Mouse (Mus musculus) liver, adult (tissue): ENCODE data around the gene Odf3l1.

Source experiments
- GATA4 ChIP-seq: IDR thresholded peaks from 2 replicates; pipeline ENCODE4 v1.6.1; 2014; ENCODE audit warnings: mild to moderate bottlenecking, low read length; ENCODE audit not compliant: insufficient replicate concordance

The Odf3l1 gene

DNA sequence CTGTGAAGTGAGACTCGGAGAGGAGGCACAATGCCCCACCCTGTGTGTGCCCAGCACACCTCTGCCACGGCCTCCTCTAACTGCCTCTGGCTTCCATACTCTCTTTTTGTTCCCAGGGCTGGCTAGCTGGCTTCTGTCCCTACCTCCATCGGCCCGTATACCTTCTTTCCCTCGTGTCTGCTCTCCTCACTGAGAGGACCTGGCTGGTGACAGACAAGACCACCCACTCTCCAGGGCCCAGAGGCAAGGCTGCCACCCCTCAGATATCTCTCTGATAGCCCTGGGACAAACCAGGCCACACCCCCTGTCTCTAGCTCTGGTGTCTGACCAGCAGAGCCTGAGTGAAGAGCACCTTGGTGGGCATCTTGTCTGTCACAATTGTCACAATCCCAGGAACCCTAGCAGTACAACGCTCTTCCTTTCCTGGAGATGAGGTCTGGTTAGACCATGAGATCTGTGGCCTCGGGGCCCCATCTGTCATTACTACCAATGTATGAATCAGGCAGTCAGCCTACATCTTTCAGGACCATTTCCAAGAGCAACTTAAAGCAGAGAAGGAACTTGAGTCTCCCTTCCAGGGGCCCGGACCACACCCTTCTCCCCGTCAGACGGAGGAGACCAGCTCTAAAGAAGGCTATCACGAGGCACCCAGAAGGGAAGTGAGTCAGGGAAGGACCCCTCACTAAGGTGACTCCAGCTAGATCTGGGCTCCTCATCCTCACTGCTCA lies 1.4 kb upstream of the Odf3l1 start:
- TF ChIP-seq GATA4, result no peak

DNA sequence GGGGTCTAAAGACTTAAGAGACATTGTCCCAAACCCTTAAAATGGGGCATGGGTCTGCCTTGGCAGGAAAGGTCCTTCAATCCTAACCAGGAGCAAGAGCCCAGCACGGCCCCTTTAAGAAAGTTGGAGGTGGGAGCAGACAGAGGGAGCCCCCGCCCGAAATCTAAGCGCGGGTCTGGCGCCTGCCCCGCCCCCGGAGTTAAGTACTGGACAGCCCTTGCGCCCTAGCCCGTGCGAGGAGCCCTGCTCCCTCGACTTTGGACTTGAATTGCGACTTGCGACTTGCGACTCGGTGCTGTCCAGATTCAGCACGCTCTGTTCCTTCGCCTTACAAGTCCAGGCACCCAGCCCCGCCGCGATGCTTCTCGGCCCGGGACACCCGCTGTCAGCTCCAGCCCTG lies 353 bp upstream of the Odf3l1 start, which contains the start of gene Cspg4:
TSS of gene Cspg4 (plus strand) at position 202 of the 400 bp plus-strand sequence.
- TF ChIP-seq GATA4, result no peak

DNA sequence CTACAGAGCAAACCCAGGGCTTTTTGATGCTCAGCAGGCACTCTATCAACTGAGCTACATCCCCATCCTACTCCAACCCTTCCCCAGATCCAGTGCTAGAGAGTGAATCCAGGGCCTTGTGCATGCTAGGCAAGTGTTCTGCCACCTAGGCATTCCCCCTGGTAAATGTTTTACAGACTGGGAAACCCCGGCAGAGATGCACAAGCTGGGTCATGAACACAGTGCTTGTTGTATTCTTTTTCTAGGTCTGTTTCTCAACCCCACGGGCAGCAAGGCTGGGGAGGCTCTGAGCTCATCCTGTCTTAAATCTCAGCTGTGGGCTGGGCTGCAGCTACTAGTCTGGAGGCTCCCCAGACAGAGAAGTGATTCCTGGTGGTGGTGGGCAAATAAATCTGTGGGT lies 1.6 kb downstream of the Odf3l1 start:
- TF ChIP-seq GATA4, result no peak

DNA sequence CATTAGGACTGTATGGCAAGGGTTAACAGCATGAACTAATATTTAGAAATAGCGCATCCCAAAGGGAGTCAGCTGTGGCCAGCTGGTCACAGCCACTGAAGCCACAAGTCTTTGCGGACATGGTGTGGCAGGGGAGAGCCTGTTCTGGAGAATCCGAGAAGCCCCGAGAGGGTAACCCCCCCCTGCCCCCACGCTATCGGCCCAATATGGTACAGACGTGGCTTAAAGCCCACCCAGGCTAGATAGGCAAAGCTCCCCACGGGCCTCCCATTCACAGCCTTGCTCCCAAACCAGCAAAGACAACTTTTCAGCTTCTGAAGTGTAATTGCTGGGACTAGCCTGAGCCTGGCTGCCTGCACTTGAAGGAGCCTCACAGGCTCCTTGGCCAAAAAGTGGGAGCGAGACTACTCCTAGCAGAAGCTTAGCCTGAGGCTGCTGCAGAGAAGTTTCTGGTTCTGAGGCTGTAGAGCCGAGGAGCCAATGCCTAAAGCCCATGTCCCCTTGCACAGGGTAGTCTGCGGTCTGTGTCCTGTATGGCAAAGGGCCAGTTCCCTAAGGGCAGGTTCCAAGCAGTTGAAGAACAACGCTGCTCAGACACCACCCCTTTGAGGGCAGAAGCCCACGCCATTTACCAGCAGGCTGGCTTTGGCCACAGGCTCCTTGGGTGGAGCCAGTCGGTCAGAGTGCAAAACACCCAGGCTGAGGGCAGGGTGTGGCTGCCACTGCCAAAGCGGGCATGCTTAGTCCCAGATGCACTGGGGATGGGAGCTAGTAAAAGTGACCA lies 3.8 kb downstream of the Odf3l1 start:
- TF ChIP-seq GATA4, result no peak

DNA sequence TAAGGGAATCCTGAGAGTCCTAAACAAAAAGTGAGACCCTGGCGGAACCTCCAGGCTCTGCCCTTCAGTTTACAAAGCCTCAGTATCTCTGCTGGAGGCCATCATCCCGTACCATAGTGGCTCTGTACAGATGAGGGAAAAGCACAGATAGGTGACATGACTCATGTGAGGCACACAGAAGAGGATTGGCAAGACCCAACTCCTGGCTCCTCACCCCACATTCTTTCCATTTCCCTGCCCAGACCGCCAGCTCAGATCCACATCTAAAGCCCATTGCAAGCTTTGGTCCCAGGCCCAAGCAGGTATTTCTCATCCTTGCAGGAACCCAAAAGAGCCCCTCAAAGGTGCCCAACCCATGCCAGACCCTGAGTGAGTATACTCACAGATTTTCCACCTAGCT lies 4.4 kb downstream of the Odf3l1 start:
- TF ChIP-seq GATA4, result no peak

DNA sequence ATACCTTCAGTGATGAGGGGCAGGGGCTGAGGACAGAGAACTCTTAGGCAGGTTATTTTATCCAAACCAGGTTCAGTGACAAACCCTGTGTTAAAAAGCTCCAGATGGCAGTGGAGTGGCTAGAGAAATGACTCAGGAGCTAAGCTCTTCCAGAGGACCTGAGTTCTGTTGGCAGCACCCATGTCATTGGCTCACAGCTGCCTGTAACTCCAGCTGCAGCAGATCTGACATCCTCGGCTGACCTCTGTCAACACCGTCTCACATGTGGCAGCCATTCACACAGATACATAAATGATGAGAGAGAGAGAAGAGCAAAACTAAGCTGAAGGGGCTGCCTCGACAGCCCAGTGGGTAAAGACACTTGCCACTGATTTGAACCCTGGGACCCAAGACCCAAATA lies 7.0 kb downstream of the Odf3l1 start:
- TF ChIP-seq GATA4, result no peak

DNA sequence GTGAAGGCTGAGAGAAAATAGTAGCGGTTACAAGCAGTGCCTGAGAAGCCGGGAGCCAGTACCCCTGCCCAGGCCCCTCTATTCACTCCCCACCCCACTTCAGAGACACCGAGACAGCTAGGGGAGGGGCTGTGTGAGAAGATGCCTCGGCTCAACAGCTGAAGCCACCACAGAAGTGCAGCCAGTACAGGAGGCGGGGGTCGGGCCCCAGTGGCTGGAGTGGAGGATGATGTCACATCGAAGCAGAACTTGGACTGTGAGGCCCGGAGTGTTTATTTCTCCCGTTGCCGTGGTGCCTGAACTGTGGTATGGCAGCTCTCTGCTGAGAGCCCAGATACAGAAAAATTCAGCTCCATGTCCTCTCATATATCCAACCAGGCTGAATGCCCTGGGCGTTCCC lies 12.7 kb downstream of the Odf3l1 start:
- no peak for TF ChIP-seq GATA4

DNA sequence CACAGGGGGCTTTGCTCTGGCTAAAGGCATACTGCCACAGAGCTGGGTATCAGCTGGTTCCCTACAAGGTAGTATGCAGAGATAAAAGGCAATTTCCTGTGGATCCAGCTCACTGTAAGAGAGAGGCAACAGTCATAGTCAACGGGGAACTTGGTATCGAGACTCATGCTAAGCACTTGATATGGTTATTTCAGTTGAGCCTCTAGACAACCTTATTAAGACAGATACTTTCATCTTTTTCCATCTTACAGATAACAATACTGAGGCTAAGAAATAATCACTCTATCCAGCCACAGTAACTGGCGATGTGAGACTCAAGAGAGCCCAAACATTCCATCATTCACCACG lies 13.6 kb downstream of the Odf3l1 start:
- TF ChIP-seq GATA4, result no peak

DNA sequence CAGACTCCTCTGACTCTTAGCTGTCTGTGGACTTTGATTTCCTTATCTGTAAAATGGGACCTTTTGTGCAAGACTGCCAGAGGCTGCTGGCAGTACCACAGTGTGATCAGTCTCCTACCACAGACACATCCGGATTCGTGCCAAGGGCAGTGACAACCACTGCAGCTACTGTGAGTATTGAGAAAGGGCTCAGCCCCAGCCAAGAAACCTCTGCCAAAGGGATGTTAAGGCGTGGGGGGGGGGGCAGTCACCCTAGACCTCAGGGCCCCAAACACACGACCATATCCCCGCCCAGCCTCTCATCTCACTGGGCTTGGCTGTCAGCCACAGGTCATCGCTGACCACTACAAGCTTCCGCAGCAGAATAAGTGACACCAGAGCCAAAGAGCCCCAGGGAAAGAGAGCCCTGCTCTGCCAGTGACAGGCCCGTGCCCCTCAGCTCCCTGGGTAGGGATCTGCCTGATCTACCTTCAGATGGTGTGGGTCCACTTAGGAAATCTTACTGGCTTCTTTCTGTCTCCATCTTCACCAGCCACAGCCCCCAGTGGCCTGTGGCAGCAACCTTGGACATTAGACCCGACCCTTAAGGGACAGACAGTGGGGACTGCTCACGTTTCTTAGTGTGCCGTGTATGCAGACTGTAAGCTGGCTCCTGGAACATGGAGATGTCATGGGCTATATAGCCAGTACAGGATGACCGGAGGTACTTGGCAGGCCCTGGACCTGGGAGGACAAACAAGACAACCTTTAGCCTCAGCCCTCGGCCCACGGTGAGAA lies 14.2 kb downstream of the Odf3l1 start:
- TF ChIP-seq GATA4, result peak; percentile 58; the same call in 1 of the 2 replicates

DNA sequence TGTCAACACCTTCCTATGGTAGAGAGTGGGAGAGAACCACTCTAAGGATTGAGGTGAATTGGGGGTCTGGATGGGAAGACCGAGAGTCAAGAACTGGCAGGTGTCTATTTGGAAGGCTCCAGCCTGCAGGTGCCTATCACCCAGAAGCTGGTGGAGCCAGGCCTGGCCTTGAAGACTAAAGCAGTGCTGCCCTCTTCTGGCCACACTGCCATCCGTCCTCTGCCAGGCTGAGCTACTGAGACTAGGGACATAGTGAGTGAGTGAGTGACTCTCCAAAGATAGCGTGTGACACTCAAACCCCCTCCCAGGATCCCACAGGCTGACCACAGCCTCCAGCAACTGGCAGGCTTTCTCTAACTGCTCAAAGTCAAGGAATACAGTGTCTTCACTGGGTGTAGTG lies 17.0 kb downstream of the Odf3l1 start:
- TF ChIP-seq GATA4, result no peak

DNA sequence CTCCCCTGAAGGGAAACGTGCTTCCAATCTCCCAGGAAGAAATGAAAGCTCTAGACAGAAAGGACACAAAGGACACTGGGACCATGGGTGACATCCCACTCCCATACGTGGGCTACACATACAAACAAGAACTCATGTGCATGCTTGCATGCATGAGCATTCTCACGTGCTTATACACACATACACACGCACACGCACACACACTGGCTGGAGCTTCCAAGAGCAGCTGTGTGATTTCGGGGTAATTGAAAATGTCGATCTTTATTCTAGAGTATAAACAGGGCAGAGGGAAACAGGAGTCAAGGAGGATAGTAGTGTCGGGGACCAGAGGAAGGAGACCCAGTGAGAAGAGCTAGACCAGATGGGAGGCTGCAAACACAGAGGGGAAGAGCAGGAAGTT lies 19.8 kb downstream of the Odf3l1 start:
- TF ChIP-seq GATA4, result no peak

DNA sequence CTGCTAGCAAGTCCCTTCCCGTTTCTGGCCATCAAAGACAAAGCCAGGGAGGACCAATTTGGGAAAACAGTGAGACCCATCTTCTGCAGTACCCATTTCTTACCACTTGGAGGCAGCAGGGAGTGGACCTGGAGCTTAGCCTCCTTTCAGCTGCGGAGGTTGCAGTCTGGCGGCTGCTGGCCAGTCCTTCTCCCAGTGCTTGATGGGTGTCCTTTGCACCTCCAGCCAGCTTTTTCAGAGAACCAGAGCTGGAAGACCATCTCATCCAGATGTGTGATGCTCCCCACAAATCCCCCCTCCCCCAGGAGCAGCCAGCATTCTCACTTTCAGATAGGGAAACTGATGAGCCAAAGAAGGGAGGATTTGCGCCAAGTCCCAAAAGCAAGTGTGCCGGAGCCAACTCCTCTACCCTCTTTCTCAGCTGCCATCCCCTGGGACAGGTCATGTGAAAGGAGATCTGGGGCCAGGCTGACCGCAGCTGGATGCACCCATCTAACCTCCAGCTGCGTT lies 20.7 kb downstream of the Odf3l1 start:
- no peak for TF ChIP-seq GATA4

DNA sequence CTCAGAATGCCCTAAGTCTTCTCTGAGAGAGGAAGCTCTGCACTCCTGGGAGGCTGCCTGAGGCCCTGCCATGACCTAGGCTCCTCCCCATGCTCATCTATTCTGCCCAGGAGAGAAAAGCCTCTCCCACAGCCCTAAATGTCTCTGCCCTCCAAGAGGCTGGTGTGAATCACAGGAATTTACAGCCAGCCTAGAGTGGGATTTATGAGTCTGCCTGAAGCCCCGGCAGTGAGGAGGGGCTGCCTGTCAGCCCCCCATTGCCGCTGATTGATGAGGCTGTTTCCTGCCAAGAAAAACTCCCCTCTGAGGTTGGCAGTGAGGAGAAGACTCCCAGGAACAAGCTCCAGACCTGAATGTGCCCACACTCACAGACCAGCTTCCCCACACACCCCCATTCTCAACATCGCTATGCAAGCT lies 22.2 kb downstream of the Odf3l1 start:
- TF ChIP-seq GATA4, result no peak

DNA sequence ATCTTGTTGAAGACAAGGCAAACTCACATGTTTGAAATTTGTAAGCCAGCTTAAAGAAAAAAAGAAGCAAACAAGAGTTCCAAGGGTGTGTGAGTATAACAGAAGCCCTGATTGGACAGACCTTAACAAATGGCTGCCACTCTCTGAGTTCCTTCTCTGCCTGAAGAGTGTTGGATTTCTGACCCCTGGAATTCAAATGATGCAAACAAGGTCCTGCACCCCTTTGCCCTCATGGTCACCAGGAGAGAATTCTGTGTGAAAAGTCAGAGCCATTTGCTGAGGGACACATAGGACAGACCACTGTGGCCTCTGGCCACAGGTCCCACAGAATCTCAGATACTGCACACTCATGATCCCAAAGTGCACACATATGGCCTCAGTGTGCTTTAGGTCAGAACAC lies 22.6 kb downstream of the Odf3l1 start:
- no peak for TF ChIP-seq GATA4

DNA sequence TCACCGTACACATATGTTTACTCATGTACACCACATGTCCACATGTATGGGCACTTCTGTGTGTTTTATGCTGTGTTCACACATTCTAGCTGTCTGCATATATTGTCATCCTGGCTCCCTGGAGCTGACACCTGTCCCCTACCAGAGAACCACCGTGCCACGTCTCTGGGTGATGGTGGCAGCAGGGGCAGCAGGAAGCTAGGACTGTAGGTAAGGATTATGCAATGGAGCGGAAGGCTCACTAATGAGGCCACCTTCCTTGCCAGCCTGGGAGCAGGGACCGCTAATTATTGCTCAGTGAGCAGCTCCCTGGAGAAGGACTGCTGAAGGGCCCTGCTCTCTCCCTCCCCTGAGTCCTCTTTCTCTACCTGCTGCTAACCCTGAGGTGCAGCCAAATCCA lies 23.8 kb downstream of the Odf3l1 start:
- TF ChIP-seq GATA4, result no peak

DNA sequence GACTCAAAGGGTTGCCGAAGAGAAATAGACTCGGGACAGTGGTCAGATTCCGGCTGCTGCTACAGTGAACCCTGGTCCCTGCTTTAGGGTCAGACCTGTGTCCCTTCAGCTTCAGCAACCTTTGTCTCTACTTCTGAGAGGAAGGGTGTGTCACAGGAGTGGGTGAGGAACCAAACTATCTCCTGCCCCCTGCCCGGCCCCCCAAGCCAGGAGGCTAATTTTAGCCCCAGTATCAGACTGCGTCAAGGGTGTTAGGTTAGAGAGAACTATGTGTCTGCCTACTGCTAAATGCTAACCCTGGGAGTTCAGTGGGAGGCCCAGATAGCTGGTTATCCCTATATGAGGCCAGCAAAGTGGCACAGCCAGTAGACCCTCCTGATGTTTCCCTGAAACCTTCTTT lies 29.3 kb downstream of the Odf3l1 start:
- no peak for TF ChIP-seq GATA4
